Mouse (Mus musculus): ENCODE results near the gene Pcsk1. TPM values are rescaled to one million over a fixed set of nuclear protein-coding genes. Genes with fewer than 3 reads are reported as not detected.
A peak's percentile ranks its signal among the peaks of the same experiment; 100 is the strongest.

Gene Pcsk1
- 0.32 and 0.58 TPM in 2 replicates for polyA plus RNA-seq (2012; ENCODE audit: insufficient read depth, insufficient read length, missing spikeins)

GRCm38 (mm10) chr13:75089721-75090410, at the start of gene Pcsk1:
Gene Pcsk1 (plus strand): TSS chr13:75089826.
- H3K4me3 ChIP-seq (ENCODE audit: insufficient read depth, low read length), result peak within 1 kb of the TSS; percentile 61
- no peak within 1 kb of the TSS for H3K27ac ChIP-seq (ENCODE audit: insufficient read depth, low read depth, low read length)
- no peak for TF ChIP-seq POLR2A (IDR thresholded peaks at IDR 0.05; ENCODE audit: borderline replicate concordance, low read depth, low read length)
- no peak for TF ChIP-seq CTCF (IDR thresholded peaks at IDR 0.05; ENCODE audit: low read depth, low read length)
- peaks cover 7% of the 10 kb centered on the region for H3K4me1 ChIP-seq (ENCODE audit: control insufficient read depth, insufficient read depth, low read length)

GRCm38 (mm10) chr13:75058818-75059217, 30.8 kb upstream of the Pcsk1 start:
- no peak overlapping the region for H3K27ac ChIP-seq (ENCODE audit: insufficient read depth, low read depth, low read length)
- TF ChIP-seq CTCF (IDR thresholded peaks at IDR 0.05; ENCODE audit: low read depth, low read length) (no peak), POLR2A (IDR thresholded peaks at IDR 0.05; ENCODE audit: borderline replicate concordance, low read depth, low read length) (no peak)
- no peaks in the 10 kb centered on the region for H3K4me1 ChIP-seq (ENCODE audit: control insufficient read depth, insufficient read depth, low read length)
- no peak overlapping the region for H3K4me3 ChIP-seq (ENCODE audit: insufficient read depth, low read length)

GRCm38 (mm10) chr13:75063947-75064346, 25.7 kb upstream of the Pcsk1 start:
- Histone ChIP-seq H3K4me1 (ENCODE audit: control insufficient read depth, insufficient read depth, low read length) (no peaks in the 10 kb centered on the region), H3K27ac (ENCODE audit: insufficient read depth, low read depth, low read length) (no peak overlapping the region), H3K4me3 (ENCODE audit: insufficient read depth, low read length) (no peak overlapping the region)
- TF ChIP-seq POLR2A (IDR thresholded peaks at IDR 0.05; ENCODE audit: borderline replicate concordance, low read depth, low read length) (no peak), CTCF (IDR thresholded peaks at IDR 0.05; ENCODE audit: low read depth, low read length) (no peak)

GRCm38 (mm10) chr13:75088597-75088996, 1.0 kb upstream of the Pcsk1 start:
- Histone ChIP-seq H3K4me3 (ENCODE audit: insufficient read depth, low read length) (no peak overlapping the region), H3K4me1 (ENCODE audit: control insufficient read depth, insufficient read depth, low read length) (peaks cover 7% of the 10 kb centered on the region), H3K27ac (ENCODE audit: insufficient read depth, low read depth, low read length) (no peak overlapping the region)
- TF ChIP-seq CTCF (IDR thresholded peaks at IDR 0.05; ENCODE audit: low read depth, low read length) (no peak), POLR2A (IDR thresholded peaks at IDR 0.05; ENCODE audit: borderline replicate concordance, low read depth, low read length) (no peak)

GRCm38 (mm10) chr13:75090411-75090779, 769 bp downstream of the Pcsk1 start:
- no peak for TF ChIP-seq CTCF (IDR thresholded peaks at IDR 0.05; ENCODE audit: low read depth, low read length)
- TF ChIP-seq POLR2A (IDR thresholded peaks at IDR 0.05; ENCODE audit: borderline replicate concordance, low read depth, low read length), result no peak
- H3K27ac ChIP-seq (ENCODE audit: insufficient read depth, low read depth, low read length), result no peak overlapping the region
- peaks cover 7% of the 10 kb centered on the region for H3K4me1 ChIP-seq (ENCODE audit: control insufficient read depth, insufficient read depth, low read length)
- H3K4me3 ChIP-seq (ENCODE audit: insufficient read depth, low read length), result peak overlapping the region; percentile 61

- Histone ChIP-seq H3K4me1 (ENCODE audit: control insufficient read depth, insufficient read depth, low read length) (peaks cover 7% of the 10 kb centered on the region), H3K4me3 (ENCODE audit: insufficient read depth, low read length) (no peak overlapping the region), H3K27ac (ENCODE audit: insufficient read depth, low read depth, low read length) (no peak overlapping the region)
- TF ChIP-seq POLR2A (IDR thresholded peaks at IDR 0.05; ENCODE audit: borderline replicate concordance, low read depth, low read length), result no peak
- no peak for TF ChIP-seq CTCF (IDR thresholded peaks at IDR 0.05; ENCODE audit: low read depth, low read length)
These were observed 1.4 kb downstream of the Pcsk1 start for GRCm38 (mm10) chr13:75091071-75091470.

GRCm38 (mm10) chr13:75095487-75095886, 5.9 kb downstream of the Pcsk1 start:
- no peak for TF ChIP-seq CTCF (IDR thresholded peaks at IDR 0.05; ENCODE audit: low read depth, low read length)
- no peak for TF ChIP-seq POLR2A (IDR thresholded peaks at IDR 0.05; ENCODE audit: borderline replicate concordance, low read depth, low read length)
- Histone ChIP-seq H3K27ac (ENCODE audit: insufficient read depth, low read depth, low read length) (no peak overlapping the region), H3K4me3 (ENCODE audit: insufficient read depth, low read length) (no peak overlapping the region), H3K4me1 (ENCODE audit: control insufficient read depth, insufficient read depth, low read length) (peaks cover 2% of the 10 kb centered on the region; the same call in 1 of the 2 replicates)

GRCm38 (mm10) chr13:75113114-75113513, 23.5 kb downstream of the Pcsk1 start:
- H3K4me3 ChIP-seq (ENCODE audit: insufficient read depth, low read length), result no peak overlapping the region
- H3K4me1 ChIP-seq (ENCODE audit: control insufficient read depth, insufficient read depth, low read length), result 0 out of 2 replicates have a peak, but pooled peaks cover 2% of the 10 kb centered on the region
- H3K27ac ChIP-seq (ENCODE audit: insufficient read depth, low read depth, low read length), result no peak overlapping the region
- TF ChIP-seq CTCF (IDR thresholded peaks at IDR 0.05; ENCODE audit: low read depth, low read length), result no peak
- TF ChIP-seq POLR2A (IDR thresholded peaks at IDR 0.05; ENCODE audit: borderline replicate concordance, low read depth, low read length), result no peak

- H3K4me1 ChIP-seq (ENCODE audit: control insufficient read depth, insufficient read depth, low read length), result 0 out of 2 replicates have a peak, but pooled peaks cover 2% of the 10 kb centered on the region
- no peak for TF ChIP-seq CTCF (IDR thresholded peaks at IDR 0.05; ENCODE audit: low read depth, low read length)
- TF ChIP-seq POLR2A (IDR thresholded peaks at IDR 0.05; ENCODE audit: borderline replicate concordance, low read depth, low read length), result no peak
These were observed 24.4 kb downstream of the Pcsk1 start for GRCm38 (mm10) chr13:75114007-75114424.

GRCm38 (mm10) chr13:75114838-75115237, 25.2 kb downstream of the Pcsk1 start:
- H3K27ac ChIP-seq (ENCODE audit: insufficient read depth, low read depth, low read length), result no peak overlapping the region
- no peak for TF ChIP-seq POLR2A (IDR thresholded peaks at IDR 0.05; ENCODE audit: borderline replicate concordance, low read depth, low read length)
- no peak for TF ChIP-seq CTCF (IDR thresholded peaks at IDR 0.05; ENCODE audit: low read depth, low read length)
- no peak overlapping the region for H3K4me3 ChIP-seq (ENCODE audit: insufficient read depth, low read length)
- 0 out of 2 replicates have a peak, but pooled peaks cover 2% of the 10 kb centered on the region for H3K4me1 ChIP-seq (ENCODE audit: control insufficient read depth, insufficient read depth, low read length)

More at GRCm38 (mm10) chr13:75114007-75114424, 24.4 kb downstream of the Pcsk1 start:
- H3K4me3 ChIP-seq (ENCODE audit: insufficient read depth, low read length), result no peak overlapping the region
- no peak overlapping the region for H3K27ac ChIP-seq (ENCODE audit: insufficient read depth, low read depth, low read length)

Data from bone marrow macrophage, adult 2 months (primary cell).